In the genomic region with DNA sequence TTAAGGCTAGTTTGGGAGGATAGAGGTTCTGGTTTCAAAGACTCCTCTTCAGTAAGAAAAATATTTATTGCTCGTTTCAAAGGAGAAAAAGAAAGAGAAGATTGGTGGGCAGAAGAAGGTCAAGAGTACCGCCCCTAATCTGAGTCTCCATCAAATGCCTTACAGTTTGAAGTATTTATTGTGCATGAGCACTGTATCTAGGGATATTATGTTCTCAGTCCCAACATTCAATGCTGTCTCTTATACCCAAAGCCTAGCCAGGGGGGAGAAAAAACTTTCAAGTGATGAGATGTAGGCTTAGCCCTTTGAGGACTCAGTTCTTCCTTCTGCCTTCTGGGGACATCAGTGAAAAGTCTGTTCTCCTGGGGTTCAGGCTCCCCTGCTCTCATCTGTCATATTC, we compare ENCODE assay signal across 22 mouse cellular contexts.
A peak's percentile ranks its signal among the peaks of the same experiment; 100 is the strongest.
DNase-seq lines count a peak whose midpoint lies in the region; ATAC-seq and TF ChIP-seq lines count a peak whose summit lies in the region.
"Had no signal": no experiment of that assay in that cellular context is flagged by ENCODE, and none has a peak within 500 bp of the region (broad histone marks: within the 10 kb centered on the region; RNA-seq: fewer than 3 reads in every experiment).

No protein-coding gene starts in this region.

- H3K9ac ChIP-seq in kidney, embryonic 14.5 days (ENCODE audit: low read depth, low read length) = no peak overlapping the region
- no peak overlapping the region for H3K9ac ChIP-seq in kidney, embryonic 16.5 days (replicated peaks; ENCODE audit: low read length)
- H3K9ac ChIP-seq: embryonic facial prominence, embryonic 13.5 days; embryonic facial prominence, embryonic 15.5 days; forebrain, embryonic 12.5 days had no signal

- H3K4me3 ChIP-seq in kidney, embryonic 14.5 days (ENCODE audit: low read length) = no peak overlapping the region
- no peak overlapping the region for H3K4me3 ChIP-seq in kidney, embryonic 16.5 days (ENCODE audit: low read length)
- no peak overlapping the region for H3K4me3 ChIP-seq in kidney, adult 2 months (ENCODE audit: insufficient read depth, low read depth, low read length)
- H3K4me3 ChIP-seq: embryonic facial prominence, embryonic 13.5 days; embryonic facial prominence, embryonic 15.5 days; erythroblast, embryonic 14.5 days; forebrain, embryonic 10.5 days; forebrain, embryonic 12.5 days had no signal

- H3K27me3 ChIP-seq in kidney, embryonic 14.5 days (ENCODE audit: control insufficient read depth, insufficient read depth, low read length) = no peaks in the 10 kb centered on the region
- H3K27me3 ChIP-seq in kidney, embryonic 16.5 days (ENCODE audit: insufficient read depth, low read length) = no peaks in the 10 kb centered on the region
- no peaks in the 10 kb centered on the region for H3K27me3 ChIP-seq in kidney, adult 2 months (replicated peaks; ENCODE audit: control insufficient read depth, insufficient read depth, low read length)
- H3K27me3 ChIP-seq: embryonic facial prominence, embryonic 13.5 days; embryonic facial prominence, embryonic 15.5 days; forebrain, embryonic 12.5 days had no signal

- no peaks in the 10 kb centered on the region for H3K36me3 ChIP-seq in kidney, embryonic 14.5 days (ENCODE audit: control insufficient read depth, insufficient read depth, low read length)
- no peaks in the 10 kb centered on the region for H3K36me3 ChIP-seq in kidney, embryonic 16.5 days (ENCODE audit: insufficient read depth, low read length)
- H3K36me3 ChIP-seq in kidney, adult 2 months (ENCODE audit: control insufficient read depth, insufficient read depth, low read length) = no peaks in the 10 kb centered on the region
- H3K36me3 ChIP-seq: embryonic facial prominence, embryonic 13.5 days; embryonic facial prominence, embryonic 15.5 days; forebrain, embryonic 10.5 days; forebrain, embryonic 12.5 days had no signal

- H3K4me1 ChIP-seq in kidney, embryonic 14.5 days (ENCODE audit: control insufficient read depth, insufficient read depth, low read length) = no peaks in the 10 kb centered on the region
- H3K4me1 ChIP-seq in kidney, embryonic 16.5 days (ENCODE audit: insufficient read depth, low read length) = no peaks in the 10 kb centered on the region
- H3K4me1 ChIP-seq in kidney, adult 2 months (ENCODE audit: control insufficient read depth, insufficient read depth, low read length) = no peaks in the 10 kb centered on the region
- H3K4me1 ChIP-seq: embryonic facial prominence, embryonic 13.5 days; embryonic facial prominence, embryonic 15.5 days; forebrain, embryonic 10.5 days; forebrain, embryonic 12.5 days had no signal

- H3K9me3 ChIP-seq in kidney, embryonic 14.5 days (ENCODE audit: control insufficient read depth, low read length) = no peaks in the 10 kb centered on the region
- no peaks in the 10 kb centered on the region for H3K9me3 ChIP-seq in kidney, embryonic 16.5 days (ENCODE audit: low read length)
- H3K9me3 ChIP-seq: embryonic facial prominence, embryonic 13.5 days; embryonic facial prominence, embryonic 15.5 days; forebrain, embryonic 10.5 days; forebrain, embryonic 12.5 days had no signal

- H3K27ac ChIP-seq in kidney, embryonic 14.5 days (ENCODE audit: low read depth, low read length) = no peak overlapping the region
- H3K27ac ChIP-seq in kidney, embryonic 16.5 days (ENCODE audit: low read length) = no peak overlapping the region
- no peak overlapping the region for H3K27ac ChIP-seq in kidney, adult 2 months (ENCODE audit: insufficient read depth, low read depth, low read length)
- H3K27ac ChIP-seq: embryonic facial prominence, embryonic 13.5 days; embryonic facial prominence, embryonic 15.5 days; forebrain, embryonic 10.5 days; forebrain, embryonic 12.5 days had no signal

- DNase-seq in kidney, adult 9 months = no peak
- DNase-seq in kidney, adult 2 months = no peak
- DNase-seq in kidney, postnatal 14 days = peak; percentile 8
- no peak for DNase-seq in kidney, postnatal 25 days
- DNase-seq: adrenal gland, adult 2 months; adrenal gland, postnatal 10 days; adrenal gland, postnatal 25 days; cerebellum, adult 11 months; cerebellum, adult 18-20 months; cerebellum, adult 8-10 months; cerebellum, adult 9-11 months; cerebellum, postnatal 14 days; cerebellum, postnatal 36 days; embryo, embryonic 11 days had no signal

- peak; percentile 66; the same call in 1 of the 2 replicates for ATAC-seq in kidney, embryonic 14.5 days (ENCODE audit: low FRiP score, low TSS enrichment)
- peak; percentile 49; the same call in 1 of the 2 replicates for ATAC-seq in kidney, embryonic 16.5 days (ENCODE audit: low FRiP score, low TSS enrichment)
- ATAC-seq: forebrain, embryonic 14.5 days had no signal

- no peak for TF ChIP-seq CTCF in kidney, adult 2 months (conservative IDR thresholded peaks at IDR 0.05; ENCODE audit: insufficient read depth, insufficient read length, low read depth, low read length)

- WGBS in kidney, embryonic 14.5 days = 26% methylated on average over 2 of the region's 2 CpGs
- 30% methylated on average over 2 of the region's 2 CpGs for WGBS in kidney, embryonic 16.5 days
- WGBS in kidney, adult 2 months = 25% methylated on average over 2 of the region's 2 CpGs

- no peak overlapping the region for H3K4me2 ChIP-seq in kidney, embryonic 14.5 days (replicated peaks; ENCODE audit: low read depth, low read length)
- no peak overlapping the region for H3K4me2 ChIP-seq in kidney, embryonic 16.5 days (replicated peaks; ENCODE audit: low read depth, low read length)
- H3K4me2 ChIP-seq: embryonic facial prominence, embryonic 13.5 days; embryonic facial prominence, embryonic 15.5 days; forebrain, embryonic 12.5 days had no signal

- TF ChIP-seq POLR2A in kidney, adult 2 months (IDR thresholded peaks at IDR 0.05; ENCODE audit: low read depth, low read length) = no peak
